Mouse (Mus musculus) neural tube, embryonic 12.5 days (tissue): ENCODE measurements around the gene Gm10842. TPM values are rescaled to one million over a fixed set of nuclear protein-coding genes. Genes with fewer than 3 reads are reported as not detected.

Experiments used
- ATAC-seq: fragments of 200-750 bp; cut with Nextera tagmentation; 2 replicates; pipeline ENCODE4 v1.8.0; 2017; ENCODE audit warnings: low read depth, mild to moderate bottlenecking, moderate TSS enrichment, moderate library complexity; ENCODE audit not compliant: low FRiP score
- H3K27ac ChIP-seq: fragments of 300-500 bp; sonication (generic); 2 replicates; pipeline ENCODE4 v1.5.1; 2016
- H3K27me3 ChIP-seq: fragments of 300-500 bp; sonication (generic); replicated peaks from 2 replicates; pipeline ENCODE4 v1.6.1; 2016; ENCODE audit warnings: mild to moderate bottlenecking
- H3K36me3 ChIP-seq: fragments of 300-500 bp; sonication (generic); 2 replicates; pipeline ENCODE4 v1.6.1; 2016; ENCODE audit warnings: mild to moderate bottlenecking
- H3K4me1 ChIP-seq: fragments of 300-500 bp; sonication (generic); 2 replicates; pipeline ENCODE4 v1.6.1; 2016
- H3K4me2 ChIP-seq: fragments of 300-500 bp; sonication (generic); replicated peaks from 2 replicates; pipeline ENCODE4 v1.6.1; 2016; ENCODE audit warnings: mild to moderate bottlenecking
- H3K4me3 ChIP-seq: fragments of 300-500 bp; sonication (generic); 2 replicates; pipeline ENCODE4 v1.5.1; 2016
- H3K9ac ChIP-seq: fragments of 300-500 bp; sonication (generic); 2 replicates; pipeline ENCODE4 v1.6.1; 2016; ENCODE audit warnings: mild to moderate bottlenecking
- H3K9me3 ChIP-seq: fragments of 300-500 bp; sonication (generic); 2 replicates; pipeline ENCODE4 v1.6.1; 2016; ENCODE audit warnings: mild to moderate bottlenecking
- WGBS: fragments of 180-500 bp; shearing (Covaris S2); methylation state at CpG from one replicate; pipeline ENCODE4 v1.1.7; 2016; 5-methylcytosine and 5-hydroxymethylcytosine counted together
- polyA plus RNA-seq: library from polyadenylated mRNA; unstranded; fragments of >200 nt; fragmentation: Nextera tagmentation; extraction: Ambion mirVana; gene quantifications from 2 replicates; pipeline ENCODE4 v1.2.1, GENCODE M21; 2016

Gm10842 gene
- polyA plus RNA-seq, 1 experiment from 2014 or later = not detected

DNA sequence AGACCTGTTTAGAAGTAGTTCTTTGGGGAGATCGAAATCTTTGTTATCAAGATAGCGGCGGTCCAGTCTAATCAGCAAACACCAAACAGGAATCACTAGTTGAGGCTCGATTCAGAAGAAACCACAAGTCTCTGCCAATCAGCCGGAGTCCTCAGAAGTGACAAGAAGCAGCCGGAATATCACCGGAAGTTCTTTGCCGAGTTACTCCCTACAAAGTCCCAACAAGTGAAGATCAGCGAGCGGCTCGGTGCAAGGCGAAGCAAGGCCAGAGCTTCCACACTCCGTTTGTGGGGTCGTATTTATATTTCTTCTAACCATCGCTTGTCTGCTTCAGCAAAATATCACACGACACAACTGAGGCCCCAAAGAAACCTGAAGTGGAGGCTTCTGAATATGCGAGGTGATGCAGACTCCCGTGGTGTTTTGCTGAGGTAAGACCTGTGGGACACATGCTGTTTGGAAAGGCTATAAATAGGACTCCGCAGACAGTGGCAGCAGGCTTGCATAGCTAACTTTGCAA is 10.1 kb downstream of the Gm10842 start:
- Histone ChIP-seq H3K9ac (no peak overlapping the region), H3K4me3 (no peak overlapping the region), H3K9me3 (no peaks in the 10 kb centered on the region), H3K36me3 (no peaks in the 10 kb centered on the region), H3K4me2 (no peak overlapping the region), H3K27me3 (no peaks in the 10 kb centered on the region), H3K27ac (no peak overlapping the region), H3K4me1 (peaks cover 7% of the 10 kb centered on the region)
- WGBS = 84% methylated on average over 19 of the region's 19 CpGs
- ATAC-seq = no peak

- no peak for ATAC-seq
- Histone ChIP-seq H3K9ac (no peak overlapping the region), H3K4me2 (no peak overlapping the region)
These were observed 11.4 kb downstream of the Gm10842 start for GRCm38 (mm10) chr11:105158047-105158446.

DNA sequence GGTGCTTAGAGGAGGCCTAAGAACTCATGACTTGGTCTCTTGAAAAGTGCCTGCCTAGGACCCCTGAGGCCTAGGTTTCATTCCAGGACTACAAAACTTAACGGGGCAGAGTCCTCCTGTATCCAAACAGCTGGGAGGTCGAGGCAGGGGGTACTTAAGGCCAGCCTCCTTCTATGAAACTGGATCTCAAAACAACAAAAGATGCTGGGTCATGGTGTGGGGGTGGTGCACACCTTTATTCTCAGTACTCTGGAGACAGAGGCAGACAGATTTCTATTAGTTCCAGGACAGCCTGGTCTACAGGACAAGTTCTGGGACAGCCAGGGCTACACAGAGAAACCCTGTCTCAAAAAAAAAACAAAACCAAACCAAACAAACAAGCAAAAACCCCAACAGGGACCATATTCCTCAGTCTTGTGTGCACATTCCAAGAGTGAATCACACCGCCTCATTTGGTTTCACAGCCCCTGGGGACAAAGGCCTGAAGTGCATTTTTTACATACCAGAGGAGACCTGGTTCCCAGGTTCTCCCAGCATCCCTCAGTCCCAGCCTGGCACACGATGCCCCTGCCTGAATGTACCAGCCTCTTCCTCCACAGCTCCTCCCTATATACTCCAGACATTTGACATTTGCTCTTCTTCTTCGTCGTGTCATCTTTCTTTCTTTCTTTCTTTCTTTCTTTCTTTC is 13.1 kb downstream of the Gm10842 start:
- Histone ChIP-seq H3K27me3 (no peaks in the 10 kb centered on the region), H3K27ac (no peak overlapping the region), H3K9me3 (peaks cover 12% of the 10 kb centered on the region), H3K4me1 (no peaks in the 10 kb centered on the region), H3K36me3 (no peaks in the 10 kb centered on the region), H3K4me3 (no peak overlapping the region), H3K9ac (no peak overlapping the region), H3K4me2 (no peak overlapping the region)
- 61% methylated on average over 6 of the region's 6 CpGs for WGBS
- ATAC-seq = no peak

More at GRCm38 (mm10) chr11:105158047-105158446, 11.4 kb downstream of the Gm10842 start:
- Histone ChIP-seq H3K27ac (no peak overlapping the region), H3K36me3 (no peaks in the 10 kb centered on the region), H3K27me3 (no peaks in the 10 kb centered on the region), H3K4me1 (peaks cover 6% of the 10 kb centered on the region), H3K9me3 (peaks cover 6% of the 10 kb centered on the region; the same call in 1 of the 2 replicates), H3K4me3 (no peak overlapping the region)

GRCm38 (mm10) chr11:105161411-105161810 is 14.7 kb downstream of the Gm10842 start:
- no peak for ATAC-seq
- H3K9me3 ChIP-seq = peaks cover 28% of the 10 kb centered on the region
- no peaks in the 10 kb centered on the region for H3K27me3 ChIP-seq
- no peaks in the 10 kb centered on the region for H3K4me1 ChIP-seq
- H3K36me3 ChIP-seq = no peaks in the 10 kb centered on the region
- whole genome bisulfite sequencing = 82% methylated on average over 2 of the region's 2 CpGs
- no peak overlapping the region for H3K4me3 ChIP-seq
- no peak overlapping the region for H3K4me2 ChIP-seq
- no peak overlapping the region for H3K27ac ChIP-seq
- no peak overlapping the region for H3K9ac ChIP-seq

- Histone ChIP-seq H3K27ac (no peak overlapping the region), H3K4me3 (no peak overlapping the region), H3K36me3 (no peaks in the 10 kb centered on the region), H3K4me2 (no peak overlapping the region), H3K27me3 (no peaks in the 10 kb centered on the region), H3K9ac (no peak overlapping the region), H3K4me1 (no peaks in the 10 kb centered on the region), H3K9me3 (peaks cover 28% of the 10 kb centered on the region)
- ATAC-seq = no peak
- WGBS = 86% methylated on average over 69 of the region's 69 CpGs
These were observed 18.1 kb downstream of the Gm10842 start for GRCm38 (mm10) chr11:105164516-105165510.

- no peak overlapping the region for H3K4me2 ChIP-seq
- WGBS = 88% methylated on average over 10 of the region's 10 CpGs
- H3K27ac ChIP-seq = no peak overlapping the region
- H3K36me3 ChIP-seq = no peaks in the 10 kb centered on the region
- H3K27me3 ChIP-seq = no peaks in the 10 kb centered on the region
- H3K4me1 ChIP-seq = no peaks in the 10 kb centered on the region
- H3K4me3 ChIP-seq = no peak overlapping the region
- no peak overlapping the region for H3K9ac ChIP-seq
- ATAC-seq = no peak
- H3K9me3 ChIP-seq = peaks cover 28% of the 10 kb centered on the region
These were observed 20.1 kb downstream of the Gm10842 start for GRCm38 (mm10) chr11:105166780-105167179.

- Histone ChIP-seq H3K27me3 (no peaks in the 10 kb centered on the region), H3K4me2 (peak within 1 kb of the TSS; percentile 87), H3K4me1 (peaks cover 18% of the 10 kb centered on the region), H3K36me3 (no peaks in the 10 kb centered on the region), H3K4me3 (peak within 1 kb of the TSS; percentile 97; the same call in 1 of the 2 replicates), H3K9me3 (no peaks in the 10 kb centered on the region), H3K27ac (no peak within 1 kb of the TSS), H3K9ac (no peak within 1 kb of the TSS)
- no peak for ATAC-seq
- 43% methylated on average over 2 of the region's 2 CpGs for WGBS
These were observed 31.8 kb downstream of the Gm10842 start, which contains the start of gene Tlk2 for GRCm38 (mm10) chr11:105178516-105178915. TSS of gene Tlk2 (plus strand) at chr11:105178807.

GRCm38 (mm10) chr11:105179523-105179922 is 32.8 kb downstream of the Gm10842 start:
- Histone ChIP-seq H3K27me3 (no peaks in the 10 kb centered on the region), H3K9me3 (no peaks in the 10 kb centered on the region), H3K36me3 (peaks cover 5% of the 10 kb centered on the region), H3K4me3 (peak overlapping the region; percentile 97; the same call in 1 of the 2 replicates), H3K4me2 (peak overlapping the region; percentile 87), H3K4me1 (peaks cover 18% of the 10 kb centered on the region), H3K27ac (no peak overlapping the region), H3K9ac (peak overlapping the region; percentile 91)
- 86% methylated on average over 4 of the region's 4 CpGs for WGBS
- no peak for ATAC-seq

GRCm38 (mm10) chr11:105180471-105181091 is 33.9 kb downstream of the Gm10842 start:
- ATAC-seq = peak; percentile 60
- WGBS = under 1% methylated on average over 35 of the region's 35 CpGs

DNA sequence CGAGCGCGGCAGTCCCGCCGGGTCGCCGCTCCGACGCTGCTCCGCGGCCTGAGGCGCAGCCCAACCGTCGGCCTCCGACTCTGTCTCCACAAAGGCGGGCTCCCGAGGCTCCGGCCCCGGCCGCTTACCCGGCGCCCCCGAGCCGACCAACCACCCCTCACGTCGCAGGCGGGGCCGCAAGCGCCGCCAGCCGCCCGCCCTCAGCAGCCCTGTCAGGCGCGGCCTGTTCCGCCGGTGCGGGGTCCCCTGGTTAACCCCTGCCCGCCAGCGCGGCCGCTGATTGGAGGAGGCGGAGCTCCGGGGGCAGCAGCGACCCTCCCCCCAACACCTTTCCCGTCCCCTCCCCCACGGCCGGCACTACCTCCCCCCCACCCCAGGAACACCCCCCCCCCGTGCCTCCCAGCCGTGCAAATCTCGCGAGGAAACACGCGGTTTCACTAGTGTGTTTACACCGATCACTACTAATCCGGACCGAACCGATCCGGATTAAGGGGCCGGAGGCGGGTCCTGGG is 34.5 kb downstream of the Gm10842 start:
- ATAC-seq = peak; percentile 96

More at GRCm38 (mm10) chr11:105180471-105181091, 33.9 kb downstream of the Gm10842 start:
- H3K4me1 ChIP-seq = peaks cover 18% of the 10 kb centered on the region
- H3K9ac ChIP-seq = peak overlapping the region; percentile 91
- H3K27ac ChIP-seq = peak overlapping the region; percentile 93
- H3K4me2 ChIP-seq = peak overlapping the region; percentile 87
- H3K4me3 ChIP-seq = peak overlapping the region; percentile 97
- H3K9me3 ChIP-seq = no peaks in the 10 kb centered on the region
- H3K27me3 ChIP-seq = no peaks in the 10 kb centered on the region
- H3K36me3 ChIP-seq = peaks cover 14% of the 10 kb centered on the region

DNA sequence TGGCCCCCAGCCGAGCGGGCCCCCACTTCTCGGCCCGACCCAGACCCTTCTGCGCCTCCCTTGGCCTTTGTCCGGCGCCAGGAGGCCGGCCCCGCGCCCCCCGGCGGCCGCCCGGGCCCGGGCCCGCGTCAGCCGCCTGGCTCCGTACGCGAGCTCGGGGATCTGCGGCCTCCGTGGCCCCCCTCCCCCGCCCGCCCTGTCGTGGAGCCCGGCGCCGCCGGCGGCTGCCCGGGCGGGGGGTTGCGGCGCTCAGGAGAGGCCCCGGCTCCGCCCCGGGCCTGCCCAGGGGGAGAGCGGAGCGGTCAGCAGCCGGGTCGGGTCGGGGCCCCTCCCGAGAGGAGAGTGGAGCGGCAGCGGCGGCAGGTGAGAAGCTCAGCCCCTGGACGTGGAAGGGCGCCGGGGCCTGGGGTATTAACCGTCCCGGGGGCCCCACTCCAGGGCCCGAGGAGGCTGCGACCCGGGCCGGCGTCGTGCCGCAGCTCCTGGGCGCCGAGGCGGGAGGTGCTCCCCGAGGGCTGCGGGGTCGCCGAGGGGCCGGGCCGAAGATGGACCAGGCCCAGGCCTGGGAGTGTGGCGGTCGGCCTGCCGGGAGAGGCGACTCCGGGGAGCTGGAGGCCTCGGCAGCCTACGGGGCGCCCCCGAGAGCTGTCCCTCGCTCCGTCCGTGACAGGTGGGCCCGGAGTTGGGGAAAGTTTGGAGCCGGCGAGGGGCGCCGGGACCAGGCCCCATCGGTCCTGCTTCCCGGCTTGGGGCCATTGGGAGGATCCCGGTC is 35.2 kb downstream of the Gm10842 start:
- H3K36me3 ChIP-seq = peaks cover 18% of the 10 kb centered on the region
- H3K9me3 ChIP-seq = no peaks in the 10 kb centered on the region
- peak overlapping the region; percentile 97 for H3K4me3 ChIP-seq
- no peaks in the 10 kb centered on the region for H3K27me3 ChIP-seq
- peak overlapping the region; percentile 99 for H3K9ac ChIP-seq
- H3K4me2 ChIP-seq = peak overlapping the region; percentile 76
- H3K4me1 ChIP-seq = peaks cover 18% of the 10 kb centered on the region
- ATAC-seq = peak; percentile 74
- H3K27ac ChIP-seq = peak overlapping the region; percentile 75
- WGBS = 3% methylated on average over 78 of the region's 89 CpGs

More for the DNA sequence above, 34.5 kb downstream of the Gm10842 start:
- peak overlapping the region; percentile 99 for H3K9ac ChIP-seq
- no peaks in the 10 kb centered on the region for H3K27me3 ChIP-seq
- WGBS = under 1% methylated on average over 59 of the region's 60 CpGs
- H3K4me2 ChIP-seq = peak overlapping the region; percentile 87
- peaks cover 18% of the 10 kb centered on the region for H3K4me1 ChIP-seq
- peak overlapping the region; percentile 93 for H3K27ac ChIP-seq
- no peaks in the 10 kb centered on the region for H3K9me3 ChIP-seq
- H3K36me3 ChIP-seq = peaks cover 18% of the 10 kb centered on the region
- peak overlapping the region; percentile 97 for H3K4me3 ChIP-seq
